23 mouse cellular contexts compared by ENCODE assay signal in genomic region chr2:113645712-113646111, GRCm38 (mm10).
DNase-seq lines count a peak whose midpoint lies in the region; ATAC-seq and TF ChIP-seq lines count a peak whose summit lies in the region.
"Had no signal": no experiment of that assay in that cellular context is flagged by ENCODE, and none has a peak within 500 bp of the region (broad histone marks: within the 10 kb centered on the region; RNA-seq: fewer than 3 reads in every experiment).

No protein-coding gene starts in this region.

- TF ChIP-seq CTCF in liver, adult 2 months (IDR thresholded peaks at IDR 0.05; ENCODE audit: low read depth, low read length): no peak
- no peak for TF ChIP-seq CTCF in MEL (IDR thresholded peaks at IDR 0.05 in 2 of 3, conservative IDR thresholded peaks at IDR 0.05 in 1 of 3; ENCODE audit: control insufficient read depth in 1 of 3, insufficient read depth in 1 of 3, low read depth in 2 of 3, low read length in 3 of 3, poor library complexity in 1 of 3, severe bottlenecking in 1 of 3)

- peak; percentile 63 for DNase-seq in liver, adult 2 months (ENCODE audit: extremely low read depth, low read depth, low spot score)
- DNase-seq in liver, embryonic 11.5 days (ENCODE audit: low spot score): no peak
- peak; percentile 8 for DNase-seq in 416B (ENCODE audit: low read depth)
- DNase-seq in MEL (ENCODE audit: low read depth, low spot score): peak; percentile 36
- peak; percentile 47 for DNase-seq in lung, postnatal 36 days
- no peak for DNase-seq in adrenal gland, postnatal 14 days
- DNase-seq in gastrocnemius, postnatal 14 days: no peak
- DNase-seq: adrenal gland, postnatal 36 days; cerebellum, adult 18-20 months; gastrocnemius, postnatal 10 days; heart, postnatal 14 days; left cerebral cortex, postnatal 4 days; liver; spleen, adult 18-20 months; thymus, postnatal 25 days had no signal

- 19% methylated on average over 4 of the region's 4 CpGs for WGBS in liver, adult 2 months
- WGBS in liver, embryonic 11.5 days: 64% methylated on average over 4 of the region's 4 CpGs

- TF ChIP-seq POLR2A in liver, adult 2 months (IDR thresholded peaks at IDR 0.05; ENCODE audit: extremely low read depth, insufficient read depth, low read length): no peak
- no peak for TF ChIP-seq POLR2A in MEL (IDR thresholded peaks at IDR 0.05; ENCODE audit: control insufficient read depth in 1 of 2, insufficient read depth in 1 of 2, low read depth in 1 of 2, low read length in 2 of 2, poor library complexity in 1 of 2)

- no peaks in the 10 kb centered on the region for H3K4me1 ChIP-seq in liver, adult 2 months (ENCODE audit: control insufficient read depth, insufficient read depth, low read length)
- no peaks in the 10 kb centered on the region; the same call in 1 of the 2 replicates for H3K4me1 ChIP-seq in liver, embryonic 11.5 days (replicated peaks; ENCODE audit: control insufficient read depth, insufficient read depth, low read length)
- H3K4me1 ChIP-seq in MEL (ENCODE audit: control insufficient read depth in 1 of 2, insufficient read depth in 2 of 2, low read length in 2 of 2): peaks cover 0 to 12% of the 10 kb centered on the region in 2 experiments; a peak in 3 of 4 replicates
- H3K4me1 ChIP-seq: forebrain, embryonic 12.5 days; hindbrain, embryonic 15.5 days; megakaryocyte, embryonic 14.5 days had no signal

- ATAC-seq in liver, embryonic 11.5 days (replicated peaks; ENCODE audit: low FRiP score): no peak
- ATAC-seq: intestine, embryonic 16.5 days had no signal

- H3K27me3 ChIP-seq in liver, adult 2 months (ENCODE audit: control insufficient read depth, insufficient read depth, low read length): no peaks in the 10 kb centered on the region
- no peaks in the 10 kb centered on the region for H3K27me3 ChIP-seq in liver, embryonic 11.5 days (replicated peaks; ENCODE audit: control insufficient read depth, insufficient read depth, low read length)
- no peaks in the 10 kb centered on the region for H3K27me3 ChIP-seq in MEL (ENCODE audit: control insufficient read depth in 1 of 2, insufficient read depth in 2 of 2, low read length in 2 of 2)
- H3K27me3 ChIP-seq: forebrain, embryonic 12.5 days; hindbrain, embryonic 15.5 days; megakaryocyte, embryonic 14.5 days had no signal

- H3K4me3 ChIP-seq in liver, adult 2 months (ENCODE audit: insufficient read depth, low read depth, low read length): no peak overlapping the region
- no peak overlapping the region for H3K4me3 ChIP-seq in liver, embryonic 11.5 days (ENCODE audit: low read depth, low read length)
- no peak overlapping the region for H3K4me3 ChIP-seq in MEL (ENCODE audit: control insufficient read depth in 1 of 2, insufficient read depth in 1 of 2, low read depth in 2 of 2, low read length in 2 of 2)
- H3K4me3 ChIP-seq: forebrain, embryonic 12.5 days; hindbrain, embryonic 15.5 days; left cerebral cortex, adult 2 months; megakaryocyte, embryonic 14.5 days had no signal

- no peak overlapping the region for H3K9ac ChIP-seq in liver, adult 2 months (ENCODE audit: low read depth, low read length)
- no peak overlapping the region for H3K9ac ChIP-seq in liver, embryonic 11.5 days (ENCODE audit: low read depth, low read length)
- H3K9ac ChIP-seq in MEL (ENCODE audit: control insufficient read depth, low read depth, low read length, poor library complexity, severe bottlenecking): no peak overlapping the region
- H3K9ac ChIP-seq: forebrain, embryonic 12.5 days; hindbrain, embryonic 15.5 days had no signal

- H3K9me3 ChIP-seq in liver, embryonic 11.5 days (ENCODE audit: control insufficient read depth, low read length): no peaks in the 10 kb centered on the region
- H3K9me3 ChIP-seq in MEL (replicated peaks; ENCODE audit: insufficient read depth, low read length): no peaks in the 10 kb centered on the region
- H3K9me3 ChIP-seq: forebrain, embryonic 12.5 days; hindbrain, embryonic 15.5 days; megakaryocyte, embryonic 14.5 days had no signal

- TF ChIP-seq EP300 in MEL (IDR thresholded peaks at IDR 0.05; ENCODE audit: low read depth in 1 of 2, low read length in 2 of 2): peak in 1 of 2 experiments; percentile 20; a peak in 1 of 4 replicates

- no peak for TF ChIP-seq RAD21 in MEL (IDR thresholded peaks at IDR 0.05; ENCODE audit: low read depth, low read length)

- intact Hi-C loops in gastrocnemius, postnatal 14 days (cut with DNase I; ENCODE audit: low total_unique reads): no loop called here

- no peaks in the 10 kb centered on the region for H3K79me2 ChIP-seq in liver, adult 2 months (ENCODE audit: control insufficient read depth, insufficient read depth, low read length)
- no peaks in the 10 kb centered on the region for H3K79me2 ChIP-seq in MEL (ENCODE audit: control insufficient read depth, insufficient read depth, low read length, poor library complexity)

- no peak overlapping the region for H3K27ac ChIP-seq in liver, adult 2 months (replicated peaks; ENCODE audit: insufficient read depth, low read depth, low read length)
- no peak overlapping the region for H3K27ac ChIP-seq in liver, embryonic 11.5 days (ENCODE audit: low read depth, low read length)
- no peak overlapping the region for H3K27ac ChIP-seq in MEL (ENCODE audit: control insufficient read depth, low read depth, low read length)
- H3K27ac ChIP-seq: forebrain, embryonic 12.5 days; hindbrain, embryonic 15.5 days; kidney, postnatal 0 days; left cerebral cortex, adult 2 months had no signal

- no peak overlapping the region for H3K4me2 ChIP-seq in liver, embryonic 11.5 days
- H3K4me2 ChIP-seq: forebrain, embryonic 12.5 days; heart, embryonic 11.5 days; hindbrain, embryonic 15.5 days had no signal

- no peaks in the 10 kb centered on the region for H3K36me3 ChIP-seq in liver, adult 2 months (ENCODE audit: control insufficient read depth, insufficient read depth, low read length)
- H3K36me3 ChIP-seq in liver, embryonic 11.5 days (ENCODE audit: control insufficient read depth, insufficient read depth, low read length): no peaks in the 10 kb centered on the region
- peaks cover 0 to 15% of the 10 kb centered on the region in 2 experiments; a peak in 2 of 4 replicates for H3K36me3 ChIP-seq in MEL (ENCODE audit: control insufficient read depth in 1 of 2, insufficient read depth in 2 of 2, low read length in 2 of 2)
- H3K36me3 ChIP-seq: forebrain, embryonic 12.5 days; G1E; hindbrain, embryonic 15.5 days had no signal

TF ChIP-seq in MEL, 35 proteins besides CTCF, POLR2A, EP300 and RAD21:
- TF ChIP-seq SMC3 (IDR thresholded peaks at IDR 0.05; ENCODE audit: low read depth, low read length) (no peak), NRF1 (IDR thresholded peaks at IDR 0.05; ENCODE audit: insufficient read depth, low read depth, low read length, poor library complexity, severe bottlenecking) (no peak), ZNF384 (IDR thresholded peaks at IDR 0.05; ENCODE audit: low read depth, low read length) (peak; percentile 55; the same call in 1 of the 2 replicates)

Comparison
In these comparisons a context has a peak if more than half of its experiments do, and no peak if none do; other contexts are left out.
1. DNase-seq: peak in liver, adult 2 months (single experiment), 416B (single experiment), MEL (single experiment) and lung, postnatal 36 days (single experiment); none in liver, embryonic 11.5 days (single experiment), adrenal gland, postnatal 14 days (single experiment) and gastrocnemius, postnatal 14 days (single experiment).